Mouse (Mus musculus) MEL (cell line): ENCODE measurements around the gene Pink1. TPM values are rescaled to one million over a fixed set of nuclear protein-coding genes. Genes with fewer than 3 reads are reported as not detected.

ENCODE experiments used
- DNase-seq: peaks from one replicate; pipeline ENCODE4 v3.0.0; 2011; ENCODE audit warnings: low read depth, low spot score
- H3K27ac ChIP-seq: 2 replicates; pipeline ENCODE4 v1.5.1; 2012; ENCODE audit warnings: low read depth, mild to moderate bottlenecking, control low read depth, low read length, moderate library complexity; ENCODE audit not compliant: control insufficient read depth
- H3K27me3 ChIP-seq, 2 experiments: fragments of 150-350 bp in 1 of 2; sonication (generic) in 1 of 2; 2 replicates each; pipeline ENCODE4 v1.6.1; 2012; ENCODE audit warnings: low read length in 2 of 2, mild to moderate bottlenecking in 2 of 2, improper control_type of control experiment in 1 of 2, moderate library complexity in 1 of 2; ENCODE audit not compliant: insufficient read depth in 2 of 2, control insufficient read depth in 1 of 2
- H3K36me3 ChIP-seq, 2 experiments: 2 replicates each; pipeline ENCODE4 v1.6.1; 2012 to 2014; ENCODE audit warnings: low read length in 2 of 2, improper control_type of control experiment in 1 of 2, inconsistent platforms in 1 of 2, mild to moderate bottlenecking in 1 of 2; ENCODE audit not compliant: insufficient read depth in 2 of 2, control insufficient read depth in 1 of 2
- H3K4me1 ChIP-seq, 2 experiments: fragments of 150-350 bp in 1 of 2; sonication (generic) in 1 of 2; 2 replicates each; pipeline ENCODE4 v1.6.1; 2012; ENCODE audit warnings: low read length in 2 of 2, improper control_type of control experiment in 1 of 2, mild to moderate bottlenecking in 1 of 2; ENCODE audit not compliant: insufficient read depth in 2 of 2, control insufficient read depth in 1 of 2
- H3K4me3 ChIP-seq, 2 experiments: fragments of 150-350 bp in 1 of 2; sonication (generic) in 1 of 2; 2 replicates each; pipeline ENCODE4 v1.5.1; 2012; ENCODE audit warnings: low read depth in 2 of 2, low read length in 2 of 2, mild to moderate bottlenecking in 2 of 2, moderate library complexity in 2 of 2, control low read depth in 1 of 2, improper control_type of control experiment in 1 of 2; ENCODE audit not compliant: control insufficient read depth in 1 of 2, insufficient read depth in 1 of 2
- H3K79me2 ChIP-seq: 2 replicates; pipeline ENCODE4 v1.6.1; 2012; ENCODE audit warnings: mild to moderate bottlenecking, low read length, moderate library complexity; ENCODE audit not compliant: control insufficient read depth, poor library complexity, insufficient read depth
- H3K9ac ChIP-seq: 2 replicates; pipeline ENCODE4 v1.6.1; 2012; ENCODE audit warnings: low read depth, mild to moderate bottlenecking, control low read depth, low read length, moderate library complexity; ENCODE audit not compliant: control insufficient read depth, poor library complexity, severe bottlenecking
- H3K9me3 ChIP-seq: fragments of 150-350 bp; sonication (generic); replicated peaks from 2 replicates; pipeline ENCODE4 v1.6.1; 2012; ENCODE audit warnings: mild to moderate bottlenecking, low read length, improper control_type of control experiment, moderate library complexity; ENCODE audit not compliant: insufficient read depth
- CHD2 ChIP-seq: IDR thresholded peaks from 2 replicates; pipeline ENCODE4 v1.6.1; 2011; ENCODE audit warnings: low read length, improper control_type of control experiment
- ELF1 ChIP-seq: IDR thresholded peaks from 2 replicates; pipeline ENCODE4 v1.6.1; 2014; ENCODE audit warnings: low read depth, mild to moderate bottlenecking, inconsistent platforms, low read length, improper control_type of control experiment, moderate library complexity
- GATA1 ChIP-seq: IDR thresholded peaks from 2 replicates; pipeline ENCODE4 v1.6.1; 2011; ENCODE audit warnings: low read depth, low read length, improper control_type of control experiment
- JUND ChIP-seq: IDR thresholded peaks from 2 replicates; pipeline ENCODE4 v1.6.1; 2011; ENCODE audit warnings: low read depth, mild to moderate bottlenecking, improper control_type of control experiment, low read length
- MAZ ChIP-seq: IDR thresholded peaks from 2 replicates; pipeline ENCODE4 v1.6.1; 2012; ENCODE audit warnings: low read depth, mild to moderate bottlenecking, inconsistent platforms, low read length, improper control_type of control experiment
- MEF2A ChIP-seq: IDR thresholded peaks from 2 replicates; pipeline ENCODE4 v1.6.1; 2014; ENCODE audit warnings: low read depth, mild to moderate bottlenecking, inconsistent platforms, low read length, improper control_type of control experiment; ENCODE audit not compliant: poor library complexity, insufficient replicate concordance, severe bottlenecking; ENCODE audit errors: extremely low read depth
- MXI1 ChIP-seq: IDR thresholded peaks from 2 replicates; pipeline ENCODE4 v1.6.1; 2011; ENCODE audit warnings: mild to moderate bottlenecking, low read depth, low read length, improper control_type of control experiment
- MYB ChIP-seq: IDR thresholded peaks from 2 replicates; pipeline ENCODE4 v1.6.1; 2011; ENCODE audit warnings: mild to moderate bottlenecking, low read depth, low read length, improper control_type of control experiment
- MYC ChIP-seq: IDR thresholded peaks from 2 replicates; pipeline ENCODE4 v1.6.1; 2011; ENCODE audit warnings: low read depth, mild to moderate bottlenecking, low read length, improper control_type of control experiment, moderate library complexity
- POLR2AphosphoS2 ChIP-seq: IDR thresholded peaks from 2 replicates; pipeline ENCODE4 v1.6.1; 2011; ENCODE audit warnings: low read length, improper control_type of control experiment
- POLR2AphosphoS5 ChIP-seq: IDR thresholded peaks from 2 replicates; pipeline ENCODE4 v1.6.1; 2012; ENCODE audit warnings: low read depth, borderline replicate concordance, mild to moderate bottlenecking, inconsistent platforms, low read length, moderate library complexity, mixed read lengths
- RAD21 ChIP-seq: IDR thresholded peaks from 2 replicates; pipeline ENCODE4 v1.6.1; 2011; ENCODE audit warnings: mild to moderate bottlenecking, low read depth, low read length, improper control_type of control experiment
- SMC3 ChIP-seq: IDR thresholded peaks from 2 replicates; pipeline ENCODE4 v1.6.1; 2011; ENCODE audit warnings: low read depth, low read length, improper control_type of control experiment
- TCF12 ChIP-seq: IDR thresholded peaks from 2 replicates; pipeline ENCODE4 v1.6.1; 2014; ENCODE audit warnings: low read depth, mild to moderate bottlenecking, inconsistent platforms, low read length, improper control_type of control experiment, moderate library complexity
- UBTF ChIP-seq: IDR thresholded peaks from 2 replicates; pipeline ENCODE4 v1.6.1; 2012; ENCODE audit warnings: low read depth, mild to moderate bottlenecking, inconsistent platforms, low read length, improper control_type of control experiment, moderate library complexity, borderline replicate concordance; ENCODE audit not compliant: insufficient read depth
- USF2 ChIP-seq, 2 experiments: IDR thresholded peaks; 2 replicates each; pipeline ENCODE4 v1.6.1; 2011 to 2012; ENCODE audit warnings: improper control_type of control experiment in 2 of 2, low read length in 2 of 2, borderline replicate concordance in 1 of 2, inconsistent platforms in 1 of 2, low read depth in 1 of 2, mild to moderate bottlenecking in 1 of 2; ENCODE audit not compliant: insufficient read depth in 1 of 2
- ZC3H11A ChIP-seq: IDR thresholded peaks from 2 replicates; pipeline ENCODE4 v1.6.1; 2012; ENCODE audit warnings: low read depth, mild to moderate bottlenecking, inconsistent platforms, low read length, improper control_type of control experiment
- ZKSCAN1 ChIP-seq: IDR thresholded peaks from 2 replicates; pipeline ENCODE4 v1.6.1; 2012; ENCODE audit warnings: low read depth, mild to moderate bottlenecking, inconsistent platforms, low read length, improper control_type of control experiment, moderate library complexity
- ZMIZ1 ChIP-seq: IDR thresholded peaks from 2 replicates; pipeline ENCODE4 v1.6.1; 2012; ENCODE audit warnings: low read depth, mild to moderate bottlenecking, inconsistent platforms, low read length, improper control_type of control experiment, moderate library complexity
- polyA plus RNA-seq, 2 experiments: library from polyadenylated mRNA; stranded (reverse) in 1 of 2; unstranded in 1 of 2; fragments of >175 nt in 1 of 2; fragments of >200 nt in 1 of 2; gene quantifications; 2 replicates each; pipeline versions ENCODE4 v1.2.1 to v1.2.4; 2012; ENCODE audit warnings: low replicate concordance in 2 of 2, low read depth in 1 of 2; ENCODE audit not compliant: insufficient read length in 2 of 2, insufficient read depth in 1 of 2, missing spikeins in 1 of 2
- total RNA-seq: library from RNA; depleted of rRNA; stranded (reverse); fragments of 300-350 nt; gene quantifications from 2 replicates; pipeline ENCODE4 v1.2.3, GENCODE M21; 2012; rRNA removed

The Pink1 gene
- total and polyA plus RNA-seq, 3 experiments, result 21.2 to 22.1 TPM; not detected in 1

GRCm38 (mm10) chr4:138272011-138272997, 53.8 kb downstream of the Pink1 start:
- Histone ChIP-seq H3K27me3 (no peaks in the 10 kb centered on the region; a peak in 2 of 4 replicates), H3K27ac (no peak overlapping the region), H3K9ac (no peak overlapping the region), H3K9me3 (no peaks in the 10 kb centered on the region), H3K79me2 (no peaks in the 10 kb centered on the region), H3K4me3 (no peak overlapping the region), H3K36me3 (no peaks in the 10 kb centered on the region), H3K4me1 (no peaks in the 10 kb centered on the region)
- DNase-seq, result no peak
- TF ChIP-seq USF2 (IDR thresholded peaks at IDR 0.05; ENCODE audit: borderline replicate concordance in 1 of 2, insufficient read depth in 1 of 2, low read depth in 1 of 2, low read length in 2 of 2) (no peak), POLR2AphosphoS5 (no peak), MYC (no peak), TCF12 (no peak), ZKSCAN1 (no peak), SMC3 (no peak), UBTF (no peak)

GRCm38 (mm10) chr4:138267869-138268268, 58.2 kb downstream of the Pink1 start:
- DNase-seq, result no peak
- Histone ChIP-seq H3K9me3 (no peaks in the 10 kb centered on the region), H3K36me3 (no peaks in the 10 kb centered on the region), H3K27me3 (no peaks in the 10 kb centered on the region; a peak in 1 of 4 replicates), H3K4me1 (peaks cover 3% of the 10 kb centered on the region in 2 experiments), H3K4me3 (no peak overlapping the region), H3K27ac (no peak overlapping the region), H3K79me2 (no peaks in the 10 kb centered on the region), H3K9ac (no peak overlapping the region)
- TF ChIP-seq CHD2 (no peak), MEF2A (no peak), ELF1 (no peak), MYC (no peak), RAD21 (no peak), SMC3 (no peak), ZC3H11A (no peak), JUND (no peak), MYB (no peak), POLR2AphosphoS5 (no peak), ZMIZ1 (no peak), MXI1 (no peak), GATA1 (no peak), POLR2AphosphoS2 (no peak), MAZ (no peak)

Other genes with a start within 250 kb of the Pink1 start
- gene Hp1bp3, start 110.0 kb downstream of the Pink1 start, total RNA-seq, result 39.1 and 45.1 TPM in 2 replicates
- gene Hp1bp3, start 110.0 kb downstream of the Pink1 start, polyA plus RNA-seq, result 10 to 100 TPM in 1 of 2 experiments, not detected in 1; 74.0 TPM
- gene Sh2d5, start 75.9 kb downstream of the Pink1 start, total RNA-seq, result 1.3 and 2.0 TPM in 2 replicates
- gene Sh2d5, start 75.9 kb downstream of the Pink1 start, polyA plus RNA-seq, result 1 to 10 TPM in 1 of 2 experiments, not detected in 1; 2.8 TPM
- gene Kif17, start 75.9 kb downstream of the Pink1 start, total RNA-seq, result 0.23 and 0.54 TPM in 2 replicates
- 1 to 10 TPM in 1 of 2 experiments, not detected in 1; 2.5 TPM for gene Kif17, start 75.9 kb downstream of the Pink1 start, polyA plus RNA-seq
- gene Ddost, start 21.6 kb downstream of the Pink1 start, total RNA-seq, result 251 and 283 TPM in 2 replicates
- 100 to 1,000 TPM in 1 of 2 experiments, 10 to 100 TPM in 1; 68.9 to 402 TPM for gene Ddost, start 21.6 kb downstream of the Pink1 start, polyA plus RNA-seq
- 10.7 and 12.4 TPM in 2 replicates for gene Cda, start 41.7 kb upstream of the Pink1 start, total RNA-seq
- gene Cda, start 41.7 kb upstream of the Pink1 start, polyA plus RNA-seq, result 10 to 100 TPM in 1 of 2 experiments, not detected in 1; 26.1 TPM
- gene Fam43b, start 70.2 kb upstream of the Pink1 start, total RNA-seq, result not detected in 2 replicates
- gene Fam43b, start 70.2 kb upstream of the Pink1 start, polyA plus RNA-seq, result not detected
- gene Mul1, start 108.4 kb upstream of the Pink1 start, total RNA-seq, result 26.9 and 31.9 TPM in 2 replicates
- gene Mul1, start 108.4 kb upstream of the Pink1 start, polyA plus RNA-seq, result 10 to 100 TPM in 1 of 2 experiments, not detected in 1; 31.3 TPM
- not detected in 2 replicates for gene Camk2n1, start 128.0 kb upstream of the Pink1 start, total RNA-seq
- gene Camk2n1, start 128.0 kb upstream of the Pink1 start, polyA plus RNA-seq, result under 1 TPM in 1 of 2 experiments, not detected in 1; 0.10 TPM